Mouse (Mus musculus): ENCODE results near the gene Ugt1a5. TPM values are rescaled to one million over a fixed set of nuclear protein-coding genes. Genes with fewer than 3 reads are reported as not detected.
A peak's percentile ranks its signal among the peaks of the same experiment; 100 is the strongest.

Ugt1a5 gene
- polyA plus RNA-seq, 1 experiment from 2014 or later, result not detected

DNA sequence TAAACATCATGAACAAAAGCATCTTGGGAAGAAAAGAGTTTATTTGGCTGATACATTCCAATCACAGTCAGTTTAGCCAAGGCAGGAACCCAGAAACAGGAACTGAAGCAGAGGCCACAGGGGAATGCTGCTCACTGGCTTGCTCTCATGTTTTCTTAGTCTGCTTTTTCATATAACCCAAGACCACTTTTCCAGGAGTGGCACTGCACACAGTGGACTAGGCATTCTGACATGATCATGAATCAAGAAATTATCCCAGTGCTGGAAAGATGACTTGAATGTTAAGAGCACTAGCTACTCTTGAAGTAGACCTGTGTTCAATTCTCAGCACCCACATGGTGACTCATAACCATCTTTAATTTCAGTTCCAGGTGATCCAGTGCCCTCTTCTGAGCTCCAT is 59.9 kb downstream of the Ugt1a5 start:
- Histone ChIP-seq H3K4me1 (ENCODE audit: control insufficient read depth in 2 of 2, insufficient read depth in 2 of 2, low read length in 2 of 2) (no peaks in the 10 kb centered on the region), H3K9me3 (ENCODE audit: control insufficient read depth, low read length) (peaks cover 58% of the 10 kb centered on the region), H3K4me2 (ENCODE audit: low read length) (no peak overlapping the region), H3K9ac (ENCODE audit: low read length) (no peak overlapping the region), H3K4me3 (ENCODE audit: control insufficient read depth in 1 of 2, insufficient read depth in 1 of 2, low read depth in 1 of 2, low read length in 2 of 2) (no peak overlapping the region), H3K27me3 (ENCODE audit: control insufficient read depth, insufficient read depth, low read length) (no peaks in the 10 kb centered on the region), H3K36me3 (ENCODE audit: control insufficient read depth, insufficient read depth, low read length) (no peaks in the 10 kb centered on the region), H3K27ac (replicated peaks in 1 of 2; ENCODE audit: control insufficient read depth in 1 of 2, insufficient read depth in 1 of 2, low read depth in 2 of 2, low read length in 2 of 2) (no peak overlapping the region)
- ATAC-seq (ENCODE audit: insufficient number of reproducible peaks, insufficient read depth, low FRiP score, low read depth), result no peak

GRCm38 (mm10) chr1:88226670-88227379 is 61.0 kb downstream of the Ugt1a5 start, which contains the start of gene Mroh2a:
TSS of gene Mroh2a (plus strand) at chr1:88226986.
- Histone ChIP-seq H3K36me3 (ENCODE audit: control insufficient read depth, insufficient read depth, low read length) (no peaks in the 10 kb centered on the region), H3K9me3 (ENCODE audit: control insufficient read depth, low read length) (peaks cover 69% of the 10 kb centered on the region), H3K9ac (ENCODE audit: low read length) (no peak within 1 kb of the TSS), H3K27me3 (ENCODE audit: control insufficient read depth, insufficient read depth, low read length) (no peaks in the 10 kb centered on the region), H3K4me2 (ENCODE audit: low read length) (no peak within 1 kb of the TSS), H3K4me3 (ENCODE audit: control insufficient read depth in 1 of 2, insufficient read depth in 1 of 2, low read depth in 1 of 2, low read length in 2 of 2) (no peak within 1 kb of the TSS), H3K27ac (replicated peaks in 1 of 2; ENCODE audit: control insufficient read depth in 1 of 2, insufficient read depth in 1 of 2, low read depth in 2 of 2, low read length in 2 of 2) (no peak within 1 kb of the TSS), H3K4me1 (ENCODE audit: control insufficient read depth in 2 of 2, insufficient read depth in 2 of 2, low read length in 2 of 2) (no peaks in the 10 kb centered on the region)
- WGBS, result 49% methylated on average over 5 of the region's 5 CpGs
- no peak for ATAC-seq (ENCODE audit: insufficient number of reproducible peaks, insufficient read depth, low FRiP score, low read depth)

DNA sequence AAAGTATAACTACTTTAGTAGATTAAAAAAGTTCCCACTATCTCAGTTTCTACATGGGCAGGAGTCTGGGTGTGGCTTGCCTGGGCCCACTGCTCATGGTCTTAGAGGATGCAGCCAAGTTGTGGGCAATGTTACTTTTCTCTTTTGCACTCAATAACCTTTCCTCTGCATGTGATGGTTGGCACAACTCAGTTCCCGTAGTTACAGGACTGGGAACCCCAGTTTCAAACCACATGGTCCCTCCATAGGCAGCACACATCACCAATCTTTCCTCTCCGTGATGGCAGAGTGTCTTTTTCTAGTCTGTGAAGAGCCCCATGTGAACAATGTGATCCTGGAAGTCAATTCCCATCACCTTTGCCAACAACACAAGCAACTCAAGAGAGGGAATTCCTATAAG is 61.7 kb downstream of the Ugt1a5 start:
- WGBS, result 50% methylated on average over 2 of the region's 2 CpGs
- H3K4me2 ChIP-seq (ENCODE audit: low read length), result no peak overlapping the region
- no peak overlapping the region for H3K9ac ChIP-seq (ENCODE audit: low read length)
- H3K4me3 ChIP-seq (ENCODE audit: control insufficient read depth in 1 of 2, insufficient read depth in 1 of 2, low read depth in 1 of 2, low read length in 2 of 2), result no peak overlapping the region
- peaks cover 72% of the 10 kb centered on the region for H3K9me3 ChIP-seq (ENCODE audit: control insufficient read depth, low read length)
- no peak for ATAC-seq (ENCODE audit: insufficient number of reproducible peaks, insufficient read depth, low FRiP score, low read depth)
- no peaks in the 10 kb centered on the region for H3K27me3 ChIP-seq (ENCODE audit: control insufficient read depth, insufficient read depth, low read length)
- H3K27ac ChIP-seq (replicated peaks in 1 of 2; ENCODE audit: control insufficient read depth in 1 of 2, insufficient read depth in 1 of 2, low read depth in 2 of 2, low read length in 2 of 2), result no peak overlapping the region
- no peaks in the 10 kb centered on the region for H3K4me1 ChIP-seq (ENCODE audit: control insufficient read depth in 2 of 2, insufficient read depth in 2 of 2, low read length in 2 of 2)
- H3K36me3 ChIP-seq (ENCODE audit: control insufficient read depth, insufficient read depth, low read length), result no peaks in the 10 kb centered on the region

GRCm38 (mm10) chr1:88228121-88228520 is 62.3 kb downstream of the Ugt1a5 start:
- H3K9me3 ChIP-seq (ENCODE audit: control insufficient read depth, low read length), result peaks cover 78% of the 10 kb centered on the region
- H3K36me3 ChIP-seq (ENCODE audit: control insufficient read depth, insufficient read depth, low read length), result no peaks in the 10 kb centered on the region
- H3K4me1 ChIP-seq (ENCODE audit: control insufficient read depth in 2 of 2, insufficient read depth in 2 of 2, low read length in 2 of 2), result no peaks in the 10 kb centered on the region
- 66% methylated on average over 7 of the region's 7 CpGs for WGBS
- ATAC-seq (ENCODE audit: insufficient number of reproducible peaks, insufficient read depth, low FRiP score, low read depth), result peak; percentile 6; the same call in 1 of the 2 replicates
- no peak overlapping the region for H3K27ac ChIP-seq (replicated peaks in 1 of 2; ENCODE audit: control insufficient read depth in 1 of 2, insufficient read depth in 1 of 2, low read depth in 2 of 2, low read length in 2 of 2)
- no peak overlapping the region for H3K4me2 ChIP-seq (ENCODE audit: low read length)
- H3K9ac ChIP-seq (ENCODE audit: low read length), result no peak overlapping the region
- H3K27me3 ChIP-seq (ENCODE audit: control insufficient read depth, insufficient read depth, low read length), result no peaks in the 10 kb centered on the region
- no peak overlapping the region for H3K4me3 ChIP-seq (ENCODE audit: control insufficient read depth in 1 of 2, insufficient read depth in 1 of 2, low read depth in 1 of 2, low read length in 2 of 2)

- H3K4me1 ChIP-seq (ENCODE audit: control insufficient read depth in 2 of 2, insufficient read depth in 2 of 2, low read length in 2 of 2), result no peaks in the 10 kb centered on the region
- ATAC-seq (ENCODE audit: insufficient number of reproducible peaks, insufficient read depth, low FRiP score, low read depth), result no peak
- no peak overlapping the region for H3K9ac ChIP-seq (ENCODE audit: low read length)
- no peak overlapping the region for H3K27ac ChIP-seq (replicated peaks in 1 of 2; ENCODE audit: control insufficient read depth in 1 of 2, insufficient read depth in 1 of 2, low read depth in 2 of 2, low read length in 2 of 2)
- H3K9me3 ChIP-seq (ENCODE audit: control insufficient read depth, low read length), result peaks cover 93% of the 10 kb centered on the region
- H3K4me3 ChIP-seq (ENCODE audit: control insufficient read depth in 1 of 2, insufficient read depth in 1 of 2, low read depth in 1 of 2, low read length in 2 of 2), result no peak overlapping the region
- H3K27me3 ChIP-seq (ENCODE audit: control insufficient read depth, insufficient read depth, low read length), result no peaks in the 10 kb centered on the region
- WGBS, result 69% methylated on average over 3 of the region's 3 CpGs
- no peaks in the 10 kb centered on the region for H3K36me3 ChIP-seq (ENCODE audit: control insufficient read depth, insufficient read depth, low read length)
- no peak overlapping the region for H3K4me2 ChIP-seq (ENCODE audit: low read length)
These were observed 63.8 kb downstream of the Ugt1a5 start for GRCm38 (mm10) chr1:88229566-88229965.

DNA sequence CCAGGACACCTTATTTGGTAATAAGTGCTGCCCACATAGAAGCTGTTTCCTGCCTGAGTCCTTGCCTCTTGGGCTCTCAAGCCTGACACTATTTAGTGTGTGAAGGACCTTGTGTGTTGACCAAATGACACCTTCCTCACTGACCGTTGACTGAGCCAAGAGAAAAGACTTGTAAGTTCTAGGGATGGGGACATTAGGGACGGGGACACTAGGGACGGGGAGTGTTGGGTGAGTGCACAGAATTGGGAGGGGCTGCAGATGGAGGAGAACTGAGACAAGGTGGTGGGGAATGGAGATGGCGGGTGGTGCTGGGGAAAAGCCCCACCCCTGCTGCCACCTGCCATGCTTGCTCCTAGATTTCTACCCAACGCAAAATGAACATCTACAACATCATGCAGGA is 64.2 kb downstream of the Ugt1a5 start:
- H3K4me1 ChIP-seq (ENCODE audit: control insufficient read depth in 2 of 2, insufficient read depth in 2 of 2, low read length in 2 of 2), result no peaks in the 10 kb centered on the region
- no peak for ATAC-seq (ENCODE audit: insufficient number of reproducible peaks, insufficient read depth, low FRiP score, low read depth)
- peaks cover 97% of the 10 kb centered on the region for H3K9me3 ChIP-seq (ENCODE audit: control insufficient read depth, low read length)
- no peak overlapping the region for H3K9ac ChIP-seq (ENCODE audit: low read length)
- no peak overlapping the region for H3K27ac ChIP-seq (replicated peaks in 1 of 2; ENCODE audit: control insufficient read depth in 1 of 2, insufficient read depth in 1 of 2, low read depth in 2 of 2, low read length in 2 of 2)
- no peaks in the 10 kb centered on the region for H3K27me3 ChIP-seq (ENCODE audit: control insufficient read depth, insufficient read depth, low read length)
- H3K4me3 ChIP-seq (ENCODE audit: control insufficient read depth in 1 of 2, insufficient read depth in 1 of 2, low read depth in 1 of 2, low read length in 2 of 2), result no peak overlapping the region
- H3K36me3 ChIP-seq (ENCODE audit: control insufficient read depth, insufficient read depth, low read length), result no peaks in the 10 kb centered on the region
- no peak overlapping the region for H3K4me2 ChIP-seq (ENCODE audit: low read length)
- WGBS, result 75% methylated on average over 5 of the region's 5 CpGs

GRCm38 (mm10) chr1:88230421-88230820 is 64.6 kb downstream of the Ugt1a5 start:
- WGBS, result 66% methylated on average over 7 of the region's 7 CpGs
- Histone ChIP-seq H3K9me3 (ENCODE audit: control insufficient read depth, low read length) (peaks cover 99% of the 10 kb centered on the region), H3K4me3 (ENCODE audit: control insufficient read depth in 1 of 2, insufficient read depth in 1 of 2, low read depth in 1 of 2, low read length in 2 of 2) (no peak overlapping the region), H3K4me2 (ENCODE audit: low read length) (no peak overlapping the region), H3K36me3 (ENCODE audit: control insufficient read depth, insufficient read depth, low read length) (no peaks in the 10 kb centered on the region), H3K4me1 (ENCODE audit: control insufficient read depth in 2 of 2, insufficient read depth in 2 of 2, low read length in 2 of 2) (no peaks in the 10 kb centered on the region), H3K27me3 (ENCODE audit: control insufficient read depth, insufficient read depth, low read length) (no peaks in the 10 kb centered on the region), H3K9ac (ENCODE audit: low read length) (no peak overlapping the region), H3K27ac (replicated peaks in 1 of 2; ENCODE audit: control insufficient read depth in 1 of 2, insufficient read depth in 1 of 2, low read depth in 2 of 2, low read length in 2 of 2) (no peak overlapping the region)
- no peak for ATAC-seq (ENCODE audit: insufficient number of reproducible peaks, insufficient read depth, low FRiP score, low read depth)

Measured in heart, embryonic 14.5 days (tissue).